Mouse (Mus musculus) A20 (cell line): ENCODE data around the gene Akap2.

Experiments
- DNase-seq: peaks from one replicate; pipeline ENCODE4 v3.0.0-alpha.2; 2011; ENCODE audit warnings: low read depth, low spot score

Akap2 gene

DNA sequence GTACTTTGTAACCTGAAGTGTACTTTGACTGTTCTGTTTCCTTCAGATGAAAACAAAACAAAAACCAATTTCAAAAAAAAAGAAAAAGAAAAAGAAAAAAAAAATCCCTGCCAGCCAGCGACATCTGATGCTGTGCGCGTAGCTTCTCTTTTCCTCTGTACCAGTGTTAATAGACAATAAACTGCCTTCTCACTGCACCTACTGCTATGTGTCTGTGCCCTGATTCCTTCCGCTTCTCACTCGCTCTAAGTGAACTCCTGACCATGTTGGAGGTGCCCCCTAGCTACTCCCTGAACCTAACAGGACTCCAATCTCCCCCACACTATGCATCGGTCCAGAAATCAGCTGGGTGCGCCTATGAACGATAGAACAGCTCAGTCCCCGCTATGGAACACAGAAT lies at the start of gene Akap2:
Gene Akap2, plus strand, starts transcription at position 304 of the 400 bp plus-strand sequence.
- no peak for DNase-seq

DNA sequence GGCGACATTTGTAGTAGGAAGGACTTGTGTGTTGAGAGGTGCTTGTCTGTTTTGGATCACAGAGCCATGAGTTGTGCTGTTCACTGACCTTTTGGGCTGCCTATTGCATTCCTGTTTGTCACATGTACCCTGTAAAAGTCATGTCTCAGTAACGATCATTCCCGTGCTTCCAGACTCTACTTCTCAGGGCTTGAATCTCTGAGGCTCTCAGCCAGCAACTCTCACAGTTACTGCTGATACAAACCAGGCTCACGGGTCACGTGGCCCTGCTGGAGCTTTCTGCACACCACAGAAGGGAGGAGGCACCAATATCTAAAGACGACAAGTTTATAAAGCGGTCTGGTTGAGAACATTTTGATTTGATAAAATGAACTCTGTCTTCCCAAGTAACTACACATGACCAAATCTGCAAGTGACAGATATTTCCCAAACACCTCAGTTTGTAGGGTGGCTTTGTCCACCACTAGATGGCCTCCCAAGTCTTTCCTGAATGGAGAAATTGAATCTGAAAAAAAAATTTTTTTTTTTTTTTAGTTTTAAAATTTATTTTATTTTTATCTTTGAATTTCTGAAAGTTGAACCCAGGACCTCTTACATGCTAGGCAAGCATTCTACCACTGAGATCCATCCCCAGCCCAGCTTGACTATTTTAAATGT lies 46.5 kb upstream of the Akap2 start:
- peak; percentile 44 for DNase-seq

DNA sequence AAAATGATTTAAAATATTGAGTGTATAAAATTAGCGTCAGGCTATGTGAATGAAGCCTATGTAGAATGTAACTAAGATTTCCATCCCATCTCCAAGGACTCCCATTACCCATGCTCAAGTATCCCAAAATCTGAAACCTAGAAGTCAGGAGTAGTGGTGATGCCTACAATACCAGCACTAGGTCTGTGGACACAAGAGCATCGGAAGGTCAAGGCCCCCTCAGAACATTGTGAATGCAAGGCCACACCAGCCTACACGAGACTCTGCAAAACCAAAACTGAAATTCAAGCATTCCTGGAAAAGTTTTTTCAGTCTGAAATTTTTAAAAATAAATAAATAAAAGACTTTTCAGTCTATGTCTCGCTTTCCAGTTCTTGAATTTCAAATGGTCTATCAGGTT lies 44.9 kb upstream of the Akap2 start:
- DNase-seq, result no peak

DNA sequence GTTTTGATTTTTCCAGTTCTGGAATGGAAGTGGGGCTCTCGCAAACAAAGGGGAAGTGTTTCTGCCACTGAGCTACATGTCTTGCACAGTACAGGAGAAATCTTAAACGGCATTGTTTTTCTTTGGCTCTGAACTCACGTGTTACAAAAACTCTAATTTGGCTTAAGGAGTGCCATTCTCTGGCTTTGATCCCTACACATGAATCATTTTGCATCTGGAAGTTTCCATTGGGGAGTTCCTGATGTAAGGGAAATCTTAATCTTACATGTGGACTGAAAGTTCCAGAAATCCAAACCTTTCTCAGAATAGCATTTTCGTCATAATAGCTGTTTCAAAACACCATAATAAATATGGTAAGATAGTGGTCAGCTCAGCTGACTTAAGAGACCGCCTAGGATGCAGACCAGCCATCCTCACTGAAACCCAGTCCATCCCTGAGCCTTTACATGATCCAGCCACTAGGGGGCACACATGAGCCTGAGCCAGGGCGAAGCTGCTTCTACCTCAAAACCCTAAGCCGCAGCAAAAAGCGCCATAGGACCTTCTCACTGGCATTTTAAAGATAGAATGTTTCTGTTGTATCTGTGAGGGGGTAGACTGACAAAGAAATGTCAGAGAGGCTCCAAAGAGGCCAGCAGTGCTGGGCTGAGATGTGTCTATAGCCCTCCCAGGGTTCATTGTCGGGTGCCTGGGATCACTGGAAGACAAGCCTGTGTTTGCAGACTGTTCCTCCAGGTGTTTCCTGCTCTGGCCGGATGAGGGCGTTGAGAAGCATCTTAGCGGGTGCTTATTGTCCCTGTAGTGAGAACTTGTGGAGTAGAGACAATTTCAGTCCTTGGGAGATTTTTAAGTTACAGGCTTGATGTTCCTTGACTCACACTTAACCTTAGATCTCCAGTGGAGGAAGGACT lies 44.2 kb upstream of the Akap2 start:
- peak; percentile 94 for DNase-seq

DNA sequence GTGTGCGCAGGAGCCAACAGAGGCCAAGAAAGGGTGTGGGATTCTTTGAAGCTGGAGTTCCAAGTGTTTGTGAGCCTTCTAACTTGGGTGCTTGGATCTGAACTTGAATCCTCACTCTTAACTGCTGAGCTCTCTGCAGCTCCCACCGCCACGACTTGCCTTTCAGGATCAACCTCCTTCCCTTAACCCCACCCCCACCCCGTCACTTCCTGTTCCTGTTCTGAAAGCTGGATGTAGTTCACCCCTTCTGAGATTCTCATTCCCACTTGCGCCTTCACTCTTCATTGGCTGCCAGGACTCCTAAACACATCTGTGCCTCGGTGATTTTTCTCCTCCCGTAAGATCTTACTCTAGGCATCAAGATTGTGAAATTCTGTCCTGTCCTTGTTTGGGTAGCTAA lies 43.1 kb upstream of the Akap2 start:
- peak; percentile 55 for DNase-seq

DNA sequence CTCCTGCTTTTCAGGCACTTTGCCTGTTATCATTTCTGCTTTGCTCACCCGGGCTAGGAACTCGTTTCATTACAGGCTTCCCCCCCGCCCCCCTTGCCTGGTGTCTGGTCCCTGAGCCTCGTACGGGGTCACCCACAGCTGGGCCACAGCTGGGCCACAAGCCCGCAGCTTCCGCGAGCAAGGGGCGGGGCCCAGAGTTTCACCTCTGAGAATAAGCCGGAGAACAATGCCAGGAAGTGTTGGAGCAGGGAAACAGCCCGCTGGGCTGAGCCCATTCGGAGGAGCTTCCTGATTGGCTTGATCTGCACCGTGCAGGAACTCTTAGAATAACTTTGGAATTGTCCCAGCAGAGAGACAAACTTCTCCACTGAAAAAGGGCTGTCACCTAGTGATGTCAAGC lies 42.1 kb upstream of the Akap2 start:
- DNase-seq, result peak; percentile 87

DNA sequence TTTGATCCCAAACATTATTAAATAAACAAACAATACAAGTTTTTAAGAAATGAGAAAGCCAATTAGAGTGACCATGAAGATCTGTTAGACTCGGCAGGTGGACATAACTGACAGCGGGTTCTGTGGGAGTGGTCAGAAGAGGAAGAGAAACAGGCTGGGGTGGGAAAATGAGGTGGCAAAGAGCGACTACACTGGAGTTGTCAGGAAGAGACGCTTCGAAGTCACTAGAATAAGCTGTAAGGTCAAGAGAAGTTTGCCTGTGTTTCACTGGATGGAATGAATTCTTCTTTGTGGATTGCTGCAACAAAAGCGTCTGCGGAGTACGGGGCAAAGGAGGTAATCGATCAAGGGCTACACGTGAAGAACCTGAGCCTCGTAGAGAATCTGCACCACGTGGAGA lies 39.5 kb upstream of the Akap2 start:
- DNase-seq, result peak; percentile 73

DNA sequence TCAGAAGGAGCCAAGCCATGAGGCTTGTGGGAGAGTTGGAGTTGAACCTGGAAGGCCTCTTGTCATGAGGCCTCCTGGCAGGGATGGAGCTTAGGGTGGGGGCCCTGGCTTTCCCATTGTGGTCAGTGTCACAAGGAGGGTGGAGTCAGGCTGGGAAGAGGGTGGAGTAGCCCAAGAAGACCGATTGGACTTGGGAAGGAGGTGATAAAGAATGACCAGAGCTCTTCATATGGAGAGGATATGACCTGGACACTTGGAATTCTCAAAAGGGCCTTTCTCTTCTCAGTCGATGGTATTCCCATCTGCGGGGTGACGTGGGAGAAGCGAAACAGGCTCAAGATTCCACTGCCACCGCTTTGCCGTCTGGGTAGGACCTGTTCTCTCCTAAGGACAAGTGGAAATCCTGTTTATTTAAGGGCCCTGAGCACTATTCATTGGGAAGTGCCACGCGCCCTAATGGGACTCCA lies 38.4 kb upstream of the Akap2 start:
- peak; percentile 61 for DNase-seq

DNA sequence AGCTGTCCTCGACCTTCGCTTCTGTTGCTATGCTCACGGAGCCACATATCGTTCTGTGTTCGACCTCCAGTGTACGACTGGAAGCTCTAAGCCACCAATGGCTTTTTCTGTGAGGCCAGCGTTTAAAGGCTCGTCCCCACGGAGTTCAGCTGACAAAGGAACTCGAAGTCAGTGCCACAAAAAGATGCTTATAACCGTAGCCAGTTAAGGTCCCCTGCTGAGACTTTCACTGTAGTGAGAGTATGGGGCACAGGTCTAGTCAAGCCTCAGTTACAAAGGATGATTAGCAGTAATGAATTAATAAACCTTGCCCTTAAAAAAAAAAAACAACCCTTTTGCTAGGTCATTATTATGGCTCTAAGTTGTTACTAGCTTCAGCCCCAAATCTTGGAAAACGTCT lies 37.3 kb upstream of the Akap2 start:
- DNase-seq, result no peak

DNA sequence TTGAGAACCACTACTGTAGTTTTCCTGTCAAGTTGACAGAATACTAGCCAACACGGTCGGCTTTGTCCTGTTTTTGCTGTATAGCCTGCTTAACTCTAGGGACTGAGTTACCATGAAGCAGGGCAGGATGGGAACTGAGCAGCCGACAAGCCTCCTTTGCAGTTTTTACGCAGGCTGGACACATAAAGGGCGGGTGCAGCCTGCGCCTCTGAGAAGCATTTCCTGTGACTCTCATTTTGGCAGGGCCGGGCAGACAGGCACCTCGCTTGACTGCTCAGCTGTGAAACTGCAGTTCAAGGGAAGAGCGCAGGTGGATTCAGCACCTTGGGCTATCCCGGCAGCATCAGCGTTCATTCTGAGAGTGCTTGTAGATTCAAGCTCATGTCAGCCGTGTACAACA lies 35.9 kb upstream of the Akap2 start:
- peak; percentile 97 for DNase-seq

DNA sequence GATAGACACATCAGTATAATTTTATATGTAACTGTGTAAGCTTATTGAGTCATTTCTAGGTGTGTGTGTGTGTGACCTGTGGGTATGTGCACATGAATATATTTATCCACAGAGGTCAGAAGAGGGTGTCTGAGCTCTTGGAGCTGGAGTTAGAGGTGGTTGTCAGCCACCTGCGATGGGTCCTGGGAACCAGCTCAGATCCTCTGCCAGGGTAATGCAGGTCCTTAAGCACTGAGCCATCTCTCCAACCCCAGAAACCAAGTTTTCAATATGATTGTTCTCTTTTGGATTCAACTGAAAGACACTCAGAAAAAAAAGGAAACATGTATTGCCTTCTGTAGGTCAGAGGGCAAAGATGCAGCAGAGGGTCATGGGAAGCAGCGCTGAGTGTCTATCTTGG lies 35.1 kb upstream of the Akap2 start:
- DNase-seq, result peak; percentile 64

DNA sequence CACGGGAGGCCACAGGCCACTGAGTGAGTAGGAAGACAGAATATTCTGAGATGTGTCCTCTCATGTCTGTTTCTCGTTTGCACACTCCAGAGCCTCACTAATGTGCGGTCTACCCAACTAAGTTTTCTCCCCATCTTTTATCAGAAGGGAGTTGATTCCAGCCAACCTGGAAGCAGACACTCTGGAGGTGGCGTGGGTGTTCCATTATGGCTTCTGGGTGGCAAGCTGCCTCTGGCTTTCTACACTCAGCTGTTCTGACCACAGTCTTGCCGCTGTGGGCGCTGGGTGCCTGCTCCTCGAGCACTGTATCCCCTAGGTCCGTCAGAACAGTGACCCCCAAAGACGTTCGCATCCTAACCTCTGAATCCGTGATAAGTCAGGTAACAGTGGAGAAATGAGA lies 34.5 kb upstream of the Akap2 start:
- no peak for DNase-seq

DNA sequence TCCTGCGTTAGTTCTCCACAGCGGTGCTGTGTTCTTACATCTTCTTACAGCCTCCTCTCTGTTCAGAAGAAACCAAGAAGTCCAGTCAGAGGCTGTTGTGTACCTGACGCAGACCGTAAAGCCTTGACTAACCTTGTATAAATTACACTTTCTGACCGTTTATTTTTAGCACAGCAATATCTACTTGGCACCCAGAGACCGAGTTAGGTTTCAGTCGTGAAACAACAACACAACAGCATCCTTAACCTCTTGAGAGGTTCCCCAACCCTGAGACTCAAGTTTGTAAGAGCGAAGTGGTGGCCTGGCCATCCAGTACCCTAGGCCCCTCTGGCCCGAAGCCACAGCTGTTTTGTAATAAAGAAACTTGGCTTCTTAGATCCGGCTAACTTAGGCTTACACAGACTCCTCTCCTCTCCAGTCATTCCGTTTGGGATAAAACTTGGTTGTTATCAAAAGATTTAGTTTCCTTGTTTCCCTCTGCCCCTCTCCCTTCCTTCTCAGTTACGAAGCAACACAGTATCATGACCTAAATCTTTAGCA lies 32.7 kb upstream of the Akap2 start:
- DNase-seq, result peak; percentile 34

DNA sequence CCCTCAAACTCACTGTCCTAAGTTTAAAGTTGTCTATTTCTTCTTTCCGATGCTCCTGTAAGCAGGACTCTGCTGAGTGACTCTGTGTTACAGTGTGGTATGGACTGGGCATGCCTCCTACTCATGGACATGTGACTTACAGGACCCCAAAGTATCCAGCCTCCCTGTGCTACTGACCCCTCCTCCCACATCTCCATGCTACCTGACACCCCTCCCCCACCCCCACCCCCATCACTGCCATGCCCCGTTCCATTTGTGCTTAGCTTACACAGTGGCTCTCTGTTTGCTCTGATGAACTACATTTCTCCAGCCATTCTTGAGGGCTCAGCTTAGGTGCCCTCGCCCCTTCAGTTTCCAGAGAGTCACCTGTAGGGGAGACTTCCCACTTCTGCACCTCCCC lies 30.7 kb upstream of the Akap2 start:
- DNase-seq, result no peak

DNA sequence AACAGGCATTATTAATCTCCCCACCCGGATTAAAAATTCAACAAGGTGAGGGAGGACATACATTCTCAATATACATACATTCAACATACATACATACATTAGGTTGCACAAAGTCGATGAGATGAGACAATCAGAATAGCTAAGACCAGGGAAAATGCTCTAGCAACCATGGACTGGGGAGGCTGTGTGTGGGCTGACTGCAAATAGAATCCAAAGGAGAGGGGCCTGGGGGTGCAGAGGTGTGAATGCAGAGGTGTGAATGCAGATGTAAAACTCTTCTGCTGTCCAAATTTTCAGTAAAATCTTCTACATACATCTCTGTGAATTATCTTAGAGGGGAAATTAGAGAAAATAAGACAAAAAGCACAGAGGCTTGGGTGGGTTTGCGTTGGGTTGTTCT lies 29.9 kb upstream of the Akap2 start:
- no peak for DNase-seq

DNA sequence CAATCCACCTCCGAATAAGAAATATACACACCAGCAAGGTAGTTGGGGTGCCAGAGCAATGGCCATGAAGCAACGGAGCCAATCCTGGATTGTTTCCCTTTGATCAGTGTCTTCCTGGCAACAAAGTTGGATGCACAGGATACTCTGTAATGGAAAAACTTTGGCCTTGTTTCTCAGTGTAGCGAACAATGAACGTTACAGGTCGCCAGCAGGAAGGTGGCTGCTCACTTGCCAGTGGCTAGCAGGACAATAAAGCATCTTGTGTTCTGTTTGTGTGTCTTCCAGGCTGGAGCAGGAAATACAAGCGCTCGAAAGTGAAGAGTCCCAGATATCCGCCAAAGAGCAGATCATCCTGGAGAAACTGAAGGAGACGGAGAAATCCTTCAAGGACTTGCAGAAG lies 29.3 kb upstream of the Akap2 start:
- no peak for DNase-seq

DNA sequence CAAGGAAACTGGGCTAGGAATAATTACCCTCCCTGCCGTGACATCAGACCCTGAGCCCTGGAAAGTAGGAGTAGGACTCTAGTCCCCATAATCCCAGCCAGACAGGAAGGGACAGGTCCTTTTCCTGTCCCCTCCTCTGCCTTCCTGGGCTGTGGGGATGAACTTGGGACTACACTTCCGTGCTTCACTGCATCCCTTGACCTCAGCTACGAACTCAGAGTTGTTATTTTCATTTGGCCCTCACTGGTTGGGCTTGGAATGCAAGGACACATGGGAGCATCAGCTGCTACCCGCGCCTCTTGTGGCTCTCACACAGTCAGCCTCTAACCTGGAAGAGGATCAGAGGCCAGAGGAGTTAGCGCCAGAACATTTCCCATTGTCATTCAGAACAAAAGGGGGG lies 27.5 kb upstream of the Akap2 start:
- no peak for DNase-seq

DNA sequence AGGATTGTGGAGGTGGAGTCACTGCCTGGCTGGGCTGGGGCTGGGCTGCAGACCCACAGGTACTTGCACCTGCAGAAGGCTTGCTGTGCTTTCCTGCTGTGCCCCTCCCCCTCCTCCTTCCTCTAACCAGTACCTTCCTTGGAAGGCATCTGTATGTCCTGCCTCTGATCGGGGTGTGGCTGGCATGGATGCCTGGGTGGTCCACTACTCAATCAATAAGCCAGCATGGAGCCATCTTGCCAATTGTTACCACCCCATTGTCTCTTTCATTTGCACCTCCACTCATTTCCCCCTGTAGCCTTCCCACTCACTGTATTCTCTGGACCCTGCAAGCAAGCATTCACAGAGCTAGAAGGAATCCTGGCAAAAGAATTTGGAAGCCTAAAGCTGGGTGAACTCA lies 26.7 kb upstream of the Akap2 start:
- no peak for DNase-seq

DNA sequence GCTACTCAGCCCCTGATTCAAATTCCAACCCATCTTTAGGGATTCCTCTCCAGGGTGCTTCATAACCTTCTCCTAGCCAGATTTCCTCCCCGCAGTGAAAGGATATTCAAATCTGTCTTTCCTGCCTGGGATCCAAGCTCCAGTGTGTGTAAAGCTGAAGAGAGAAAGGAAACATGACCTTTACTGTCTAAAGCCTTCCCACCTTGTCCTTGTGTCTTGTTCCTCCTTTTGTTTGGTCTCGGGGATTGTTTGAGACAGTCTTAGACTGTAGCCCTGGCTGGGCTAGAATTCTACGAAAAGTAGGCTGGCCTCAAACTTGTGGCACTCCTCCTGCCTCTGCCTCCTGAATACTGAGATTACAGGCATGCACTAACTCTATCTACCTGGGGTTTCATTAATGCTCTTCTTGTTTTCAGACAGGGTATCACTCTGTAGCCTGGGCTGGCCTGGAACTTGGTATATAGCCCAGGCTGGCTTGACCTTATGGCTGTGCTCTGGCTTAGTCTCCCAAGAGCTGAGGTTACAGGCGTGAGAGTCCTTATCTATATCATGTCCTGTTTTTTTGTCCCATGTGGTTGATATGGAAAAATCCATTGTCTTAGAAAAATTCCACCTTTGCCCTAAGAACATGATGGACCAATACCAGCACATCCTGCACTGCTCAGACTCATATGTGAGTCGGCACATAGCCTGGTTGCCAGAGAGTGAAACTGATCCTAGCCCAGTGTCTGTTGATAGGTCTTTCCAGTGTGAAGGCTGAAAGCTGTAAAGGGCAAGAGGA lies 22.9 kb upstream of the Akap2 start:
- no peak for DNase-seq

DNA sequence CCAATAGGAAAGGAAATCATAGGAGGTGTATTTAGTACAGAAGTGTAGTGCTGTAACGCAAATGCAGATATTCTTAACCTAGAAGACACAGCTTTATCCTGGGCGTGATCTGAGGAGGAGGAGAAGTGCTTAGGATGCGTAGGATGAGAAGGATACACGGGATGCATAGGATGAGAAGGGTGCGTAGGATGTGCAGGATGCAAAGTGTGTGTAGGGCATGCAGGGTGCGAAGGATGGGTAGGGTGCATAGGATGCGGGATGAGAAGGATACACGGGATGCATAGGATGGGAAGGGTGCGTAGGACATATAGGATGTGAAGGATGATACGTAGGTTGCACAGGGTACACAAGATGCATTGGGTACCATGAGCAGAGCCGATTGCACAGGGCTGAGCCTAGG lies 20.5 kb upstream of the Akap2 start:
- DNase-seq, result no peak

DNA sequence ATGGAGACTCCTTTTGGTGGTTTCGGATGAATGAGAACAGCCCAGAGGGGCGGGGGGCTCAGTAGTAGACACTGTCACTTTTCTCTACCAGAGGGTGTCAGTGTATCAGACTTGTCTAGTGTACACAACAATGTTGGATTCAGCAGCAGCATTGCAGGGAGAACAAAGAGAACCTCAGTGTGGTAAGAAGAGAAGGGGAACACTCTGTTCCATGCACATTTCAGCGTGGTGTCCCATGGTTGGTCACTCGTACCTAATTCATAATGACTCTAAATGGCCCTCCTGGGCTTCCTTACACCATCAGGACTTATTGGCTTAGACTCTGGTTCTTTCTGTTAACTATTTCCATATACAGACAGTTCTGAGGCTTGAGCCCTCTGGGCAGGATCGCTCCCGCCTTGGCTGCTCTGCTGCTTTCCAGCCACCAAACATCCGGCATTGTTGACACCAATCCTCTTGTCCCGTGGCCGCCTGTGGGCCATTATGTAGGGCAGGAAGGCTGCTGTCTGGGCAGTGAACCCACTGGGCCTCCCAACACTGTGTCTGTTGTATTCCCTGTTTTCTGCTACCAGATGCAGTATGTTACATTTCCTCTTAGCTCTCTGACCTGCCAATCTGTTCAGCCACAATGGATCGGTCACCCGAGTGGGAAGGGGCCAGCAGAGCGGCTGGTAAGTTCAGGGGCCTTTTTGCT lies 19.4 kb upstream of the Akap2 start:
- DNase-seq, result no peak
